Mouse (Mus musculus) ES-E14 (cell line): ENCODE measurements around the gene Gm19684.

Source experiments
- ZC3H11A ChIP-seq: IDR thresholded peaks from 2 replicates; pipeline ENCODE4 v1.6.1; 2012; ENCODE audit warnings: low read depth, mild to moderate bottlenecking, inconsistent platforms, low read length, borderline replicate concordance
- ZNF384 ChIP-seq: IDR thresholded peaks from 2 replicates; pipeline ENCODE4 v1.6.1; 2012; ENCODE audit warnings: low read depth, low read length, inconsistent platforms

GRCm38 (mm10) chr17:36168039-36168652 lies 46.7 kb downstream of the Gm19684 start, which contains the start of gene Gm8909:
- TF ChIP-seq ZNF384 (no peak), ZC3H11A (no peak)
